Mouse (Mus musculus) R1 (cell line): ENCODE measurements at regions not wholly inside any gene's neighbourhood (a gene's known extent, or its start where the extent isn't known, plus 50 kb on each side); places are given as distances from the start of the nearest gene placed in this dataset.

ENCODE experiments used
- DNase-seq: peaks from one replicate; pipeline ENCODE4 v3.0.0-alpha.2; 2018; ENCODE audit warnings: low read depth, low spot score

DNA sequence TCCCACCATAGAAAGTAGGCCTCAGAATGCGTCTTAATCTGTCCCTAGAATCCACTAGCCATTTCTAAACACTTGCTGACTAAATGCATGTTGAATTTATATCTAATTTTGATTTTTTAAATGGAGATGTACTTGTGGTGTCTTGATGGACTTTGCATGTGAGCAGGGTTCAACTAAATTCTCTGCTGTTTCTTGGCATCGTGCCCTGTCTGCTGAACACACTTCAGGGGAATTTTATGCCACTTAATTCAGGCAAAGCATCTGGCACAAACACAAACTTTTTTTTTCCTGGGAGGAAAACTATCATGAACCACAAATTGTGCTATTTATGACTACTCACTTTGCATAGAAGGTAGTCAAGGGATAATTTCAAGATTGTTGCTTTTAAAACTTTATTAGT lies 87.7 kb downstream of the Stc2 start:
- DNase-seq = no peak

DNA sequence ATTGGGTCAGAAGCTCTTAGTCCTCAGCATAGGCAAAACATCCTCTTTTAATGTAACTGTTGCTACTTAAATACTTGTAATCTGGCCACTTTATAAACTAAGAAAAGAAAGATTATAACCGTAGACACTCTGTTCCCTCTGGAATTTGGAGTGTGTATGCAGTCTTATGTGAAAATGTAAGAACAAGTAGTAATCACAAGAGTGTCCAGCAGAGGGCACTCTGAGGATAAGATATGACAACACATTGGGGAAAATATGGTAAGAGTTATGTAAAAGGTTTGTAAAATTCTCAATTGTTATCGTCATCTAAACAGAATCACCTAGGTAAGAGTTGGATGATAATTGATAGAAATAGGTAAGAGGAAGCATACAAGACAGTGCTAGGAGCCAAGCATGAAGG lies 66.2 kb upstream of the Gm17332 start:
- DNase-seq = peak; percentile 70
